Mouse (Mus musculus) cortical plate, adult 2 months (tissue): ENCODE measurements at regions not wholly inside any gene's neighbourhood (a gene's known extent, or its start where the extent isn't known, plus 50 kb on each side); places are given as distances from the start of the nearest gene placed in this dataset.
A peak's percentile ranks its signal among the peaks of the same experiment; 100 is the strongest.

Experiments used
- H3K27ac ChIP-seq: fragments of 200-500 bp; 2 replicates; pipeline ENCODE4 v1.5.1; 2012; ENCODE audit warnings: low read length, control low read depth, inconsistent platforms; ENCODE audit not compliant: insufficient read depth
- H3K4me1 ChIP-seq: fragments of 200-500 bp; 2 replicates; pipeline ENCODE4 v1.6.1; 2011; ENCODE audit warnings: low read length; ENCODE audit not compliant: control insufficient read depth, insufficient read depth
- H3K4me3 ChIP-seq: fragments of 200-500 bp; 2 replicates; pipeline ENCODE4 v1.5.1; 2011; ENCODE audit warnings: mild to moderate bottlenecking, low read length, control low read depth; ENCODE audit not compliant: insufficient read depth
- CTCF ChIP-seq: fragments of 200-500 bp; IDR thresholded peaks from 2 replicates; pipeline ENCODE4 v1.5.1; 2011; ENCODE audit warnings: mild to moderate bottlenecking, control low read depth, low read length; ENCODE audit not compliant: insufficient read depth; ENCODE audit errors: extremely low read depth
- POLR2A ChIP-seq: fragments of 200-500 bp; IDR thresholded peaks from 2 replicates; pipeline ENCODE4 v1.6.1; 2011; ENCODE audit warnings: mild to moderate bottlenecking, low read length, control low read depth; ENCODE audit not compliant: insufficient read depth; ENCODE audit errors: extremely low read depth

DNA sequence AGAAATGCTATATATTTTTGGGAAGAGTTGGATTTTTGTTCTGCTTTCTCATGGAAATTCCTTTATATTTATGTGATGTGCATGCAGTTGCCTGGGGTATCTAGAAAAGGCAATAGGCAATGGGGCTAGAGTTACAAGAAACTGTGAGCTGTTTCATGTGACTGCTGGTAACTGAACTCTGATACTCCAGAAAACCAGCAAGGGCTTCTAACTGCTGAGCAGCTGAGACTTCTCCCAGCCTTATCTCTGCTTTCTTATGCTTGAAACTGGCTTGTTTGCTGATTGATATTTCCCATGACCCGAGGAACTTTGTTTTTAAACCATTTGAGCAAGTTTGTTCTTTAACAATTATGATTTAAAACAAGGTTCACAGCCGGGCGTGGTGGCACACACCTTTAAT, 491.9 kb downstream of the Cetn3 start:
- Histone ChIP-seq H3K4me1 (no peaks in the 10 kb centered on the region; the same call in 1 of the 2 replicates), H3K27ac (no peak overlapping the region), H3K4me3 (no peak overlapping the region)
- TF ChIP-seq POLR2A (no peak), CTCF (no peak)

DNA sequence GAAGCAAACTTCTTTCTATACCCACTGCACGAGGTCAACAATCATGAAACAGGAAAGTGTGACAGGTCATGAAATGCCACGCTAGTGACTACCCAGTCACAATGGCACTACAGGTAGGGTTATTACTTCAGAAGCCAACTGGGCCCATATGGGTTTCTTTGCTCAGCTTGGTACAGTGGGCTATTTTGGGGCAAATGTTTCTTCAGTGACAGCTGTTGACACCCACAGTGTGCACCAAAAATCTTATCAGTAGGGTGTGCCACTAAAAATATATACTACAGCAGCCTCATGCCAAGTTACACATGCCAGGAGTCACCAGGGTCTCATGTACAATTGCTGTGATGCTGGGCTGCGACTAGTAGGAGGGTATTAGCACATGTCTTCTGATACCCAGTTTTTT, 493.1 kb downstream of the Cetn3 start:
- no peak overlapping the region for H3K27ac ChIP-seq
- no peaks in the 10 kb centered on the region; the same call in 1 of the 2 replicates for H3K4me1 ChIP-seq
- H3K4me3 ChIP-seq: no peak overlapping the region
- TF ChIP-seq POLR2A (no peak), CTCF (no peak)

DNA sequence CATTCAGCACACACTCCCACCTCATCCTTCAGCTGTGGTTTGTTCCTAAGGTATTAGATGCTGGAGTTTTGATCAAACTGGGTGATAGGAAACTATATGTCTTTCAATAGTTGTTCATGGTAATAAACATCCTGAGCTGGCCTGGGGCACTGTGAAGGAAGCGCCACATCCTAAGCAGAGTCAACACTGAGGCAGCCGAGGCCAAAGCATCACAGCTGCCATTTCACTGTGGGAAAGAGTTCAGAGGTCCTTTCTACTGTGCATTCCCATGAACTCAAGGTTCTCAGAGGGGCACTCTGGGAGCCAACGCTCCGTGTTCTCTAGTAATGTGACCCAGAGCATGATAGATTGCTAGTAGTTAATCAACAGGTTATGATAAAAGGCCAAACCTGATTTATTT, 497.9 kb downstream of the Cetn3 start:
- no peaks in the 10 kb centered on the region; the same call in 1 of the 2 replicates for H3K4me1 ChIP-seq
- H3K4me3 ChIP-seq: no peak overlapping the region
- no peak overlapping the region for H3K27ac ChIP-seq
- TF ChIP-seq CTCF (no peak), POLR2A (no peak)

DNA sequence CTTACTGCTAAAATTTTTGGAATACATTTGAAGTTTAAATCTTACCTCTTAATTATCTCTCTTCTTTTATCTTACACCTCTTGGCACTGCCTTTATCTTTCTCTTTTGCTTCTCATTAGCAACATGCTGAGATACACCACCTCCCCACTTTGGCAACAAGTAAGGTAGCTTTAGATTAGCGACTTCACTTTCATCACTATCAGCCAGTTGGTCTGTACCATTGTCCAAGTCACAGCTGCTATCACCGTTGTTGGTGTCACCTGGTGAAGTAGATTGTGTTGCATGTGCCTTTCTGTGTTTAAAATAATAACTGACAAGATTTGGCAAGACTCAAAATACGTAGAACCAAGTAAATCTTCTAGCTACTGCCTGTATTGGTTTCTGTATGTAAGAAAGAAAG, 513.0 kb downstream of the Cetn3 start:
- no peak overlapping the region for H3K4me3 ChIP-seq
- TF ChIP-seq CTCF (no peak), POLR2A (no peak)

DNA sequence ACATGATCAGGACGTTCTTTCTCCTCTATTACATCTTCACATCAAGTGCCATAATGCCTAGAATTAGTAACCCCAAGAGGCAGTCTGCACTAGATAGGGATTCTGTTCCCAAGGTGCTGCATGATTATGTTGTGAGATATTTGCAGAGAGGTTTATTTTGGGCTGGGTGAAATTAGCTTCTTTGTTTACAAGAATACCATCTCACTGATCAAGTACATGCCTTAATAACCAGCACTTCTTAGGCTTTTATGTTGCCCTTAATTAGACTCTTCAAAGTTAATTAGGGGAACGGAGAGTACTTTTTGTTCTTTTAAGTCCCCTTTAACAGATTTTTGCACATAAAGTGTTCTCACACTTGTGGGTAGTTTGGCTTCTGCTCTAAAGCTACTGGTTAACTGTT, 521.4 kb downstream of the Cetn3 start:
- H3K27ac ChIP-seq: no peak overlapping the region
- H3K4me3 ChIP-seq: no peak overlapping the region
- no peak for TF ChIP-seq POLR2A
- TF ChIP-seq CTCF: no peak

More for the DNA sequence above, 513.0 kb downstream of the Cetn3 start:
- no peaks in the 10 kb centered on the region for H3K4me1 ChIP-seq
- H3K27ac ChIP-seq: no peak overlapping the region

DNA sequence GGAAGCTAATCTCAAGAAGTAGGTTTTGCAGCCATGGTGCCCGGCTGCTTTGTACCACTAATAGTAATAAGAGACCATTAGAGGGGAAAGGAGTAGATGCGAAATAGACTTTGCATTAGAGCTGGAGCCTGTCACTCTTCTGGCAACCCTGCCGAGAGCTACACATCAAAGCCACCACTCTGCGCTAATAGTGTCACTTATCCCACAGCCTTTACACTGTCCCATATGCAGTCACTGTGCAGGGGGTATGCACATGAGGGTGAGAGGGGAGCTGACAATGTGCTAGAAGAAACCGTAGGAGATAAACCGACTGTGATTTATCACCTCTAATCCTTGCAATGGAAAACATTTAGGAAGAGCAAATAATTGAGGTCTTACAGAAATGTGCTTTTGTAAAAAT, 522.2 kb downstream of the Cetn3 start:
- TF ChIP-seq POLR2A: no peak
- no peak for TF ChIP-seq CTCF

More for the DNA sequence above, 521.4 kb downstream of the Cetn3 start:
- no peaks in the 10 kb centered on the region for H3K4me1 ChIP-seq

DNA sequence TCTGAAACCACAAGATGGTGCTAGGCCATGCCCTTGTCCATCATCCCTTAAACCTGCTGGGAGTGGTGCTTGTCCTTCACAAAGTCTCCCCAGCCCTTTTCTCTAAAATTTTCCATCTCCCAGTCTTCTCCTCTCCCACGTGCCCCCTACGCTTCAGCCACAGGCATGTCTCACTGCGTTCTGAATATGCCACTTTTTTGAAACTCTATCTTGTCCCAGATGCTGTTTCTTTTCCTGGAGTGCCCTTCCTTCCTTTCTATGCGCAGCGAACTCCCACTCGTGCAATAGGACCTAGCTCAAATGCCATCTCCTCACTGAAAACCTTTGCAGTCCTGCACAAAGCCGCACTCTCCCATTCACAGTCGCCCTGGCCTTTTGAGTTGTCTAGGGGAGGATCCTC, 525.5 kb downstream of the Cetn3 start:
- no peak overlapping the region for H3K27ac ChIP-seq
- no peaks in the 10 kb centered on the region for H3K4me1 ChIP-seq
- H3K4me3 ChIP-seq: no peak overlapping the region
- no peak for TF ChIP-seq CTCF
- no peak for TF ChIP-seq POLR2A

More for the DNA sequence above, 522.2 kb downstream of the Cetn3 start:
- no peak overlapping the region for H3K4me3 ChIP-seq
- no peak overlapping the region for H3K27ac ChIP-seq
- H3K4me1 ChIP-seq: no peaks in the 10 kb centered on the region

DNA sequence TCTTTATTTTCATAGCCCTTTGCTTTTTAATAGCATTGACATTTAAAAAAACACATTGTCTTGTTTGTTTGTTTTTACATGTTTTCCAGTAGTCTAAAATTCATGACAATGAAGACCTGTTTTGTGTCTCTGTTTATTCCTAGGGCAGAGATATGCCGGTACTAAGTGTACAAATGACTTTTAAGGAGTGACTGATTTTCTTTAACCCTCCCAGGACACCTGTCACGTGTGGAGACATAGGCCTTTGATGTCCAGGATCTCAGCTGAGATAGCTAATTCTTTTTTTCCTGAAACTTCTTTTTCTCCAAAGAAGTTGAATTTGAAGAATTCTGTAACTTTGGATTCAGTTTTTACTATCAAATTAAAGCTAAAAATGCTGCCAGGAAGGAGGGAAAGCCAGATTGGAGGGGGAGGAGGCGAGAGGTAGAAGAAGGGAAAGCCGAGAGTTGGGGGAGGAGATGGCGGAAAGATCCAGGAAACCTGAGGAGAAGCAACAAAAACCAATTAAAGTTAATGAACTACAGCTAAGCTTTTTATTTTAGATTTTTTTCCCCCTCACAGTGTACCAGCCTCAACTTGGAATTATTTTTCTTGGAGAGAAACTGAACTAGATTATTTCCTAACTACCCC, 533.8 kb downstream of the Cetn3 start:
- 0 out of 2 replicates have a peak overlapping the region, but pooled peaks have one; percentile 12 for H3K27ac ChIP-seq
- TF ChIP-seq POLR2A (no peak), CTCF (no peak)

DNA sequence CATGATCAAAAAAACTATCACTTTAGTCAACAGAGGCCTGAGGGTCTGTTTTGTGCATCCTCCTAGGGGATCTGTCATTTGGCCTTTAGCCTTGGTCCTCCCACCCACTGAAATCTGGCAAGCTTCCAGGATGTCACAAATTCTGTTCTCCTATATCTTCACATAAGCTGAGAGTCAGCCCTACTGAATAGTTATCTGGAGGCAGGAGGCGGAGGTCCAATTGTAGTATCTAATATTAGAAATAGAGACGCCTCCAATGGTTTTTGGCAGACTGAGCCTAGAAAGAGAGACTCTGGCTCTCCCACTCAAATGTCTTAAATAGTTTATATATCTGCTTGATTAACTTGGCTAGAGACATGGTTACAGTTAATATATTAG, 534.3 kb downstream of the Cetn3 start:
- Histone ChIP-seq H3K4me3 (no peak overlapping the region), H3K27ac (0 out of 2 replicates have a peak overlapping the region, but pooled peaks have one; percentile 12), H3K4me1 (no peaks in the 10 kb centered on the region)
- TF ChIP-seq CTCF (no peak), POLR2A (no peak)

More for the DNA sequence above, 533.8 kb downstream of the Cetn3 start:
- no peak overlapping the region for H3K4me3 ChIP-seq
- no peaks in the 10 kb centered on the region for H3K4me1 ChIP-seq

DNA sequence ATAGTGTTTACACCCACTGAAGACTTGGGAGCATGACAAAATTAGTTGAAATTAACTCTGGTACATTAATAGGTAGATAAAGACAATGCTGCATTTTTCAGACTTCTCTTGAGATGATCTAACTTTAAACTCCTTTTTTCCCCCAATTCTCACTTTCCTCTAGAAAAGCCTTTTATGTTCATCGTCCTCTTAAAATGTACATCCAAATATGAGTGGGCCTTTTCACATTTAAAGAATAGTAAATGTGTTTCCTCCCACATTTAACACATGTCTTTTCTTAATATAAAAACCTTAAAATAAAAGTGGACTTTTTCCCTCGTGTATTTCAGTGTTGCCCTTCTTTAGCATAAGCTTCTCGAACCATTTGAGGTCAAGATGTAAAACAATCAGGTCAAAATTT, 535.5 kb downstream of the Cetn3 start:
- TF ChIP-seq CTCF (no peak), POLR2A (no peak)
- Histone ChIP-seq H3K4me1 (no peaks in the 10 kb centered on the region), H3K27ac (no peak overlapping the region), H3K4me3 (no peak overlapping the region)
